Mouse (Mus musculus) midbrain, postnatal 0 days (tissue): ENCODE data around the gene Prdm16. TPM values are rescaled to one million over a fixed set of nuclear protein-coding genes. Genes with fewer than 3 reads are reported as not detected.
A peak's percentile ranks its signal among the peaks of the same experiment; 100 is the strongest.

Experiments
- ATAC-seq: fragments of 200-750 bp; cut with Nextera tagmentation; 2 replicates; pipeline ENCODE4 v1.8.0; 2017; ENCODE audit warnings: moderate number of reproducible peaks, mild to moderate bottlenecking, moderate TSS enrichment, moderate library complexity; ENCODE audit not compliant: low FRiP score
- DNase-seq: peaks from one replicate; pipeline ENCODE4 v3.0.0-alpha.2; 2015; ENCODE audit warnings: low spot score
- H3K27ac ChIP-seq: fragments of 300-500 bp; sonication (generic); 2 replicates; pipeline ENCODE4 v1.5.1; 2014; ENCODE audit warnings: low read depth, mild to moderate bottlenecking, low read length, mixed read lengths
- H3K27me3 ChIP-seq: fragments of 300-500 bp; sonication (generic); 2 replicates; pipeline ENCODE4 v1.6.1; 2014; ENCODE audit warnings: low read length, control low read depth, mixed read lengths; ENCODE audit not compliant: insufficient read depth
- H3K36me3 ChIP-seq: fragments of 300-500 bp; sonication (generic); 2 replicates; pipeline ENCODE4 v1.6.1; 2014; ENCODE audit warnings: low read length, control low read depth, mixed read lengths; ENCODE audit not compliant: insufficient read depth
- H3K4me1 ChIP-seq: fragments of 300-500 bp; sonication (generic); 2 replicates; pipeline ENCODE4 v1.6.1; 2014; ENCODE audit warnings: mild to moderate bottlenecking, control low read depth, antibody characterized with exemption, low read length, mixed read lengths; ENCODE audit not compliant: insufficient read depth
- H3K4me2 ChIP-seq: fragments of 300-500 bp; sonication (generic); 2 replicates; pipeline ENCODE4 v1.6.1; 2014; ENCODE audit warnings: low read depth, mild to moderate bottlenecking, low read length, mixed read lengths; ENCODE audit not compliant: poor library complexity, severe bottlenecking
- H3K4me3 ChIP-seq: fragments of 300-500 bp; sonication (generic); 2 replicates; pipeline ENCODE4 v1.5.1; 2014; ENCODE audit warnings: low read depth, mild to moderate bottlenecking, low read length, moderate library complexity
- H3K9ac ChIP-seq: fragments of 300-500 bp; sonication (generic); replicated peaks from 2 replicates; pipeline ENCODE4 v1.6.1; 2014; ENCODE audit warnings: mild to moderate bottlenecking, low read length, moderate library complexity, mixed read lengths; ENCODE audit not compliant: poor library complexity, severe bottlenecking
- H3K9me3 ChIP-seq: fragments of 300-500 bp; sonication (generic); 2 replicates; pipeline ENCODE4 v1.6.1; 2016; ENCODE audit warnings: low read length, control low read depth
- CTCF ChIP-seq: IDR thresholded peaks from 2 replicates; pipeline ENCODE4 v1.5.1; 2016; ENCODE audit warnings: antibody characterized with exemption, mild to moderate bottlenecking
- WGBS: fragments of 180-500 bp; shearing (Covaris S2); extraction: QIAGEN DNeasy Blood & Tissue Kit; methylation state at CpG from one replicate; pipeline ENCODE4 v1.1.7; 2014; 5-methylcytosine and 5-hydroxymethylcytosine counted together
- polyA plus RNA-seq: library from polyadenylated mRNA; unstranded; fragments of >200 nt; fragmentation: Nextera tagmentation; extraction: Ambion mirVana; gene quantifications from 2 replicates; pipeline ENCODE4 v1.2.1, GENCODE M21; 2015
- total RNA-seq: library from RNA; depleted of rRNA; stranded (reverse); fragments of >200 nt; gene quantifications from 2 replicates; pipeline ENCODE4 v1.2.3, GENCODE M21; 2014

Prdm16 gene
- total and polyA plus RNA-seq, 2 experiments from 2014 or later, result 9.3 to 10.7 TPM

DNA sequence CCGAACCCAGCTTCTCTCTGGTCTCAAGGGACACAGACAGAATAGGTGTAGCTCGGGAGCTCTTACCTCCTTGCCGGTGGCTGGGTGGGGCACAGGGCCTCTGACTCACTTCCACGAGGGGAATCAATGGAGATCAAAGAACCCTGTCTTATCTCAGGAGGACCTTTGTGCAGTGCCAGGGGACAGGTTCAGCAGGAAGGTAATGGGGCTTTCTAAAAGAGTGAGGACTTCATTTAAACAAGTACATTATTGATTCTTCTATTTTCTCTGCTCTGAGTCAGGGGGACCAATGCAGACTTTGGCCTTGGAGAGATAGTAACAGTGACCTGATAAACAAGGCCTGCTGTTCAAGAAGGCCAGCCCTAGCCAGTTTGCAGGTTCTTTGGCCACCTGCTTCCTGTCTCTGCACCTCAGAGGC, 218.3 kb downstream of the Prdm16 start:
- Histone ChIP-seq H3K4me3 (no peak overlapping the region), H3K27me3 (no peaks in the 10 kb centered on the region), H3K9me3 (no peaks in the 10 kb centered on the region), H3K9ac (no peak overlapping the region), H3K4me1 (0 out of 2 replicates have a peak, but pooled peaks cover 4% of the 10 kb centered on the region), H3K27ac (no peak overlapping the region), H3K36me3 (no peaks in the 10 kb centered on the region), H3K4me2 (no peak overlapping the region)
- no peak for ATAC-seq
- WGBS, result 84% methylated on average over 4 of the region's 4 CpGs
- no peak for DNase-seq
- TF ChIP-seq CTCF, result no peak

DNA sequence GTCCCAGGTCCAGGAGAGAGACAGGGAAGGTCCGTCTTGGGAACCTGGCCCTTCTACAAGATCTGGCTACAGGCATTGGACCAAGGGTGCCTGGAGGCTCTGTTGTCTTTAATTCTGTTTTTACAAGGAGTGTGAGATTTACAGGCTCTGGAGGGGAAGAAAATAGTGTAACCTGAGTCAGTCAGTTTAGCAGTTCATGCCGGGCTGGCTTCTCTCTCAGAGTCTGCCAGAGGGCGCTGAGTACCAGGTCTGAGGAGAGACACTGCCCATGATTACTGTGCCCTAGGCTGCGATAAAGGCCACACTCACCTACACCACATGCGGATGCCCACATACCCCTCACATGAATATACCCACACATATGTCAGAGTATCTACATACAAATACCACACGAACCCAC, 219.9 kb downstream of the Prdm16 start:
- Histone ChIP-seq H3K4me1 (no peaks in the 10 kb centered on the region), H3K9ac (no peak overlapping the region), H3K27ac (no peak overlapping the region), H3K27me3 (no peaks in the 10 kb centered on the region), H3K9me3 (no peaks in the 10 kb centered on the region), H3K4me2 (no peak overlapping the region), H3K36me3 (no peaks in the 10 kb centered on the region), H3K4me3 (no peak overlapping the region)
- DNase-seq (no peak), ATAC-seq (no peak)
- 73% methylated on average over 6 of the region's 6 CpGs for WGBS
- peak; percentile 32 for TF ChIP-seq CTCF

DNA sequence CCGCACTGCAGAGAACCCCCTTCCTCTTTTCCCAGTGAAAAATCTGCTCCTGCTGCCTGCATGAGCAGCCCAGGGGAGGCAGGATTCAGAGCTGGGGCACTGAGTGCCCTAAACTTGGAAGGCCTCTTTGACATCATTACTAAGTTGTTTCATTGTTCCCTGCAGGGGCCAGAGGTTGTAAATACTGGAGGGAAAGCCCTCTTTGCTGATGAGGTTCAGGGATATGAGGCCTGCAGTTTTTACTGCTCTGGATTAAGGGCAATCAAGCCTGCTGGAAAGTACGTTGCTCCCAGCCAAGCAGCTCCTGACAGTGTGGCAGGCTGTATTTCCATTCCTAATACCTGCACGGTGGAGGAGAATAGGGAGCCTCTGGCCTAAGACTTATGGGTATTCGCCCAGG, 221.8 kb downstream of the Prdm16 start:
- no peaks in the 10 kb centered on the region for H3K27me3 ChIP-seq
- no peak overlapping the region for H3K4me2 ChIP-seq
- no peaks in the 10 kb centered on the region for H3K9me3 ChIP-seq
- no peak overlapping the region for H3K4me3 ChIP-seq
- no peak overlapping the region for H3K27ac ChIP-seq
- 45% methylated on average over 4 of the region's 4 CpGs for WGBS
- no peaks in the 10 kb centered on the region for H3K4me1 ChIP-seq
- DNase-seq, result no peak
- no peak overlapping the region for H3K9ac ChIP-seq
- TF ChIP-seq CTCF, result no peak
- no peak for ATAC-seq
- no peaks in the 10 kb centered on the region for H3K36me3 ChIP-seq

DNA sequence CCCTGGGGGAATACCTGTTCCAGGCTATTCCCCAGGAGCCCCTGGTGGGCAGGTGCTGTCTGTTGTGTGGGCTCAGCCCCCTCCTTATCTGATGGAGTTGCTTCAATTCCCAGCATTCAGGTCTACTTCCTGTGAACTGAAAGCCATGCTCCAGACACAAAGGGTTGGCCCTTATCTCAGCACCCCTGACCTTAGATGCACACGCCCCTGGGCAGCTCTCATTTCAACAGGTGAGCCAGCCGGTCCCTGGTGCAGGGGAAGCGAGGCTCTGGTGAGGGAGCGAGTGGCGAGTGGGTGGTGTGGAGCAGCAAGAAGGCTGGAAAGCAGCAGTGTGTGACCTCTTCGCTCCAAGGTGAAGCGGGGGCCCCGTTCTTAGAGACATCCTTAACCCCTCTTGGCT, 226.1 kb downstream of the Prdm16 start:
- DNase-seq (no peak), ATAC-seq (no peak)
- H3K27me3 ChIP-seq, result no peaks in the 10 kb centered on the region
- no peak overlapping the region for H3K4me2 ChIP-seq
- TF ChIP-seq CTCF, result no peak
- H3K36me3 ChIP-seq, result no peaks in the 10 kb centered on the region
- no peaks in the 10 kb centered on the region for H3K4me1 ChIP-seq
- no peaks in the 10 kb centered on the region for H3K9me3 ChIP-seq
- WGBS, result 73% methylated on average over 8 of the region's 8 CpGs
- H3K27ac ChIP-seq, result no peak overlapping the region
- no peak overlapping the region for H3K9ac ChIP-seq
- no peak overlapping the region for H3K4me3 ChIP-seq

DNA sequence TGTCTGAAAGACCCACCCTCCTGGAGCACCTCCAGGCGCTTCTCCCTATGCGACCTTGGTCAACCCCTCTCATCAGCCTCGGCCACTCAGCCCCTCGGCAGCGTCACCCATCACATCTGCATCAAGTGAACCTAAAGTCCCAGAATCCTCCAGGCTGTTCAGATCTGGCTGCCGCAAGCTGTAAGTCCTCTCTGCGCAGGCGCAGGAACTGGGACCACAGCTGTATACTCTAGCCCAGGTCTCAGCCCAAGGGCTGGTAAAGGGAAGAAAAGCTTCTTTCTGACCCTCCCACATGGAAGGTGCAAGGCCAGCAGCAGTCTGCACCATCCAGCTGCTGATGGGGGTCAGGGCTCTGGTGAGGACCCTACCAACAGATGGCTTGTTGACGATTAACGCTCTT, 226.8 kb downstream of the Prdm16 start:
- Histone ChIP-seq H3K9ac (no peak overlapping the region), H3K4me3 (no peak overlapping the region), H3K4me2 (no peak overlapping the region), H3K4me1 (no peaks in the 10 kb centered on the region), H3K27me3 (no peaks in the 10 kb centered on the region), H3K27ac (no peak overlapping the region), H3K36me3 (no peaks in the 10 kb centered on the region), H3K9me3 (no peaks in the 10 kb centered on the region)
- 74% methylated on average over 10 of the region's 10 CpGs for WGBS
- DNase-seq (no peak), ATAC-seq (no peak)
- TF ChIP-seq CTCF, result no peak

DNA sequence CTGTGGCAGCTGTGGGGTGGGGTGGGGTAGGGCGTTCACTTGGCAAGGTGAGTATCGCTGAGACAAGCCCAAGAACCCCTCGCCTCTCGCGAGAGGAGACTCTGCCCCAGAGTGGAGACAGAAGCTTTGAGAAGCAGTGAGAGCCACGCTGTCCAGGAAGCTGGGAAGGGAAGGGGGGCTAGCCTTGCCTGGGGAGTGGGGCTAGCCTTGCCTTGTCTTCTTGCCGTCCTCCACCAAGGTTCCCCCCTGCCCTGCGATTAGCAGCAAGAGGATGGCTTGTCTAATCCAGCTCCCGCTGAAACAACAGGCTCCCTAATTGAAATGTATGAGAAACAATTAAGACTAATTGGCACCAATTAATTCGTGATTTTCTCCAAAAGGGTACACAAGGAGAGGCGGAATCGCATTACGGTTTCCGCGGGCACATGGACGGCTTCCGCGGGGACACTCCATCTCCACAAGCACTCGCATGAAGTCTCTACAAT, 227.4 kb downstream of the Prdm16 start:
- no peaks in the 10 kb centered on the region for H3K9me3 ChIP-seq
- peak; percentile 28 for DNase-seq
- no peak overlapping the region for H3K4me3 ChIP-seq
- H3K36me3 ChIP-seq, result no peaks in the 10 kb centered on the region
- H3K27ac ChIP-seq, result no peak overlapping the region
- H3K9ac ChIP-seq, result no peak overlapping the region
- WGBS, result 49% methylated on average over 19 of the region's 19 CpGs
- no peak for ATAC-seq
- no peaks in the 10 kb centered on the region for H3K27me3 ChIP-seq
- no peaks in the 10 kb centered on the region for H3K4me1 ChIP-seq
- no peak for TF ChIP-seq CTCF
- H3K4me2 ChIP-seq, result no peak overlapping the region
